Mouse (Mus musculus): Measurements from ENCODE around the gene Macc1. TPM values are rescaled to one million over a fixed set of nuclear protein-coding genes. Genes with fewer than 3 reads are reported as not detected.

The Macc1 gene
- polyA plus RNA-seq, 1 experiment from 2014 or later: 0.08 TPM

- no peaks in the 10 kb centered on the region for H3K27me3 ChIP-seq (ENCODE audit: control insufficient read depth, insufficient read depth, low read length)
- H3K9me3 ChIP-seq (ENCODE audit: control insufficient read depth, low read length): no peaks in the 10 kb centered on the region
- no peak overlapping the region for H3K4me3 ChIP-seq (ENCODE audit: low read depth, low read length)
- no peak overlapping the region for H3K27ac ChIP-seq (ENCODE audit: low read depth, low read length)
- DNase-seq (ENCODE audit: low spot score) (no peak), ATAC-seq (ENCODE audit: insufficient read depth, low FRiP score, low TSS enrichment) (no peak)
- no peaks in the 10 kb centered on the region for H3K36me3 ChIP-seq (ENCODE audit: control insufficient read depth, insufficient read depth, low read length)
- no peaks in the 10 kb centered on the region for H3K4me1 ChIP-seq (ENCODE audit: control insufficient read depth, insufficient read depth, low read length)
- 76% methylated on average over 2 of the region's 2 CpGs for WGBS
- no peak overlapping the region for H3K4me2 ChIP-seq (ENCODE audit: low read depth)
- H3K9ac ChIP-seq (ENCODE audit: low read length): no peak overlapping the region
Measured at GRCm38 (mm10) chr12:119483296-119483695, 169.2 kb downstream of the Macc1 start.

DNA sequence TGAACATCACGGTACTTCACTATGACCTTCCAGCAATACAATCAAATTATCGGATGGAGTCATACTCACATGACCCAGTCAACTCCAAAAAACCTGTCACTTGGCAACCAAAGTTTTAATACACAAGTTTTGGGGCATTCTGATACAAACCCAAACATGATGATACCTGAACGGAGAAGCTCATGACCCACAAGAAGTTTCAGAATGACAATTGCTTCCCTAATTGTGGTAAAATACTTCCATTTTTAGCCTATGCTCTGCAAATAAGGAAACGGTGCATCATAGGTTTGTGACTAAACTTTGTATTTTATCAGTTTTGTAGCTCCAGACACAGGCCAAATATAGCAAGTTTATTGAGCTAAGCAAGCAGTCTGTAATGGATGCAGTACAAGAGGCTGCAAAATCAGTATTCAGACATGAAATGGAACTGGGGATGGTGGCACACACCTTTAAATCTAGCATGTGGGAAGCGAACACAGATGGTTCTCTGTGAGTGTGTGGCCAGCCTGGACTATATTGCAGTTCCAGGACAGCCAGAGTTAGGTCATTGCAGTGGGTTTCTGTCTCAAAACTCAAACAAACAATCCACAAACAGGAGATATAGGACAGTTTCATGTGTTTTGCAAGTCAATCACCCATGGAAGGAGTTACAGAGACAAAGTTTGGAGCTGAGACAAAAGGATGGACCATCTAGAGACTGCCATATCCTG is 170.0 kb downstream of the Macc1 start:
- WGBS: 89% methylated on average over 5 of the region's 5 CpGs
- no peak overlapping the region for H3K4me2 ChIP-seq (ENCODE audit: low read depth)
- H3K9me3 ChIP-seq (ENCODE audit: control insufficient read depth, low read length): no peaks in the 10 kb centered on the region
- H3K9ac ChIP-seq (ENCODE audit: low read length): no peak overlapping the region
- no peaks in the 10 kb centered on the region for H3K27me3 ChIP-seq (ENCODE audit: control insufficient read depth, insufficient read depth, low read length)
- H3K36me3 ChIP-seq (ENCODE audit: control insufficient read depth, insufficient read depth, low read length): no peaks in the 10 kb centered on the region
- H3K4me1 ChIP-seq (ENCODE audit: control insufficient read depth, insufficient read depth, low read length): no peaks in the 10 kb centered on the region
- no peak for ATAC-seq (ENCODE audit: insufficient read depth, low FRiP score, low TSS enrichment)
- DNase-seq (ENCODE audit: low spot score): no peak
- no peak overlapping the region for H3K4me3 ChIP-seq (ENCODE audit: low read depth, low read length)
- H3K27ac ChIP-seq (ENCODE audit: low read depth, low read length): no peak overlapping the region

GRCm38 (mm10) chr12:119511145-119511544 is 197.1 kb downstream of the Macc1 start:
- Histone ChIP-seq H3K4me1 (ENCODE audit: control insufficient read depth, insufficient read depth, low read length) (no peaks in the 10 kb centered on the region), H3K27me3 (ENCODE audit: control insufficient read depth, insufficient read depth, low read length) (no peaks in the 10 kb centered on the region), H3K9ac (ENCODE audit: low read length) (no peak overlapping the region), H3K27ac (ENCODE audit: low read depth, low read length) (no peak overlapping the region), H3K4me3 (ENCODE audit: low read depth, low read length) (no peak overlapping the region), H3K9me3 (ENCODE audit: control insufficient read depth, low read length) (no peaks in the 10 kb centered on the region), H3K36me3 (ENCODE audit: control insufficient read depth, insufficient read depth, low read length) (no peaks in the 10 kb centered on the region), H3K4me2 (ENCODE audit: low read depth) (no peak overlapping the region)
- ATAC-seq (ENCODE audit: insufficient read depth, low FRiP score, low TSS enrichment) (no peak), DNase-seq (ENCODE audit: low spot score) (no peak)

Other genes starting within 250 kb of the Macc1 start
- 28.2 and 28.9 TPM in 2 replicates for gene Itgb8, start 75.5 kb upstream of the Macc1 start, polyA plus RNA-seq (2014; fragmentation: Nextera tagmentation; extraction: Ambion mirVana)